Mouse (Mus musculus) myocyte (in vitro differentiated cells): Measurements from ENCODE around the gene Xrcc2.
"Not testable (repeated sequence)": the region's sequence is repeated elsewhere in the genome, so short reads cannot be mapped to it uniquely, and the experiment has no call there.

Experiments
- E2F4 ChIP-seq: IDR thresholded peaks from one replicate; pipeline ENCODE4 v1.6.1; 2011; ENCODE audit warnings: mild to moderate bottlenecking, control low read depth, moderate library complexity; ENCODE audit not compliant: insufficient read depth
- MAX ChIP-seq: IDR thresholded peaks from one replicate; pipeline ENCODE4 v1.6.1; 2011; ENCODE audit warnings: low read depth, mild to moderate bottlenecking, control low read depth
- MYOD1 ChIP-seq, 3 experiments: IDR thresholded peaks; one replicate each; pipeline ENCODE4 v1.6.1; 2011; ENCODE audit warnings: control low read depth in 2 of 3, low read depth in 2 of 3, mild to moderate bottlenecking in 2 of 3, moderate library complexity in 1 of 3; ENCODE audit not compliant: insufficient read length in 2 of 3, control insufficient read depth in 1 of 3
- POLR2A ChIP-seq: IDR thresholded peaks from one replicate; pipeline ENCODE4 v1.6.1; 2011; ENCODE audit warnings: low read depth, mild to moderate bottlenecking, control low read depth, moderate library complexity; ENCODE audit not compliant: insufficient read length
- POLR2AphosphoS2 ChIP-seq: IDR thresholded peaks from one replicate; pipeline ENCODE4 v1.6.1; 2011; ENCODE audit warnings: low read depth, control low read depth; ENCODE audit not compliant: insufficient read length
- REST ChIP-seq: IDR thresholded peaks from one replicate; pipeline ENCODE4 v1.6.1; 2011; ENCODE audit warnings: mild to moderate bottlenecking, control low read depth, moderate library complexity; ENCODE audit not compliant: insufficient read depth, insufficient read length
- SRF ChIP-seq: IDR thresholded peaks from one replicate; pipeline ENCODE4 v1.6.1; 2011; ENCODE audit warnings: low read depth; ENCODE audit not compliant: control insufficient read depth, insufficient read length
- TCF12 ChIP-seq: IDR thresholded peaks from one replicate; pipeline ENCODE4 v1.6.1; 2011; ENCODE audit warnings: mild to moderate bottlenecking, control low read depth; ENCODE audit not compliant: poor library complexity, insufficient read depth, severe bottlenecking
- TCF3 ChIP-seq: IDR thresholded peaks from one replicate; pipeline ENCODE4 v1.6.1; 2011; ENCODE audit warnings: low read depth, control low read depth; ENCODE audit not compliant: insufficient read length
- USF1 ChIP-seq: IDR thresholded peaks from one replicate; pipeline ENCODE4 v1.6.1; 2011; ENCODE audit warnings: low read depth, mild to moderate bottlenecking, control low read depth, moderate library complexity

- TF ChIP-seq TCF12; E2F4; POLR2A; MAX; TCF3; SRF; POLR2AphosphoS2; REST; USF1; MYOD1 (IDR thresholded peaks at IDR 0.05; ENCODE audit: control insufficient read depth in 1 of 3, insufficient read length in 2 of 3, low read depth in 2 of 3): not testable (repeated sequence)
Observed at GRCm38 (mm10) chr5:25713001-25713706, 7.5 kb upstream of the Xrcc2 start.
